Mouse (Mus musculus) megakaryocyte, embryonic 14.5 days (primary cell): Measurements from ENCODE around the gene Hexa.

Experiments
- FLI1 ChIP-seq: IDR thresholded peaks from 2 replicates; pipeline ENCODE4 v1.6.1; 2012; ENCODE audit warnings: low read length, inconsistent platforms, mixed read lengths
- GATA1 ChIP-seq: IDR thresholded peaks from 3 replicates; pipeline ENCODE4 v1.6.1; 2012; ENCODE audit warnings: mixed read lengths, low read length, inconsistent platforms, borderline replicate concordance

DNA sequence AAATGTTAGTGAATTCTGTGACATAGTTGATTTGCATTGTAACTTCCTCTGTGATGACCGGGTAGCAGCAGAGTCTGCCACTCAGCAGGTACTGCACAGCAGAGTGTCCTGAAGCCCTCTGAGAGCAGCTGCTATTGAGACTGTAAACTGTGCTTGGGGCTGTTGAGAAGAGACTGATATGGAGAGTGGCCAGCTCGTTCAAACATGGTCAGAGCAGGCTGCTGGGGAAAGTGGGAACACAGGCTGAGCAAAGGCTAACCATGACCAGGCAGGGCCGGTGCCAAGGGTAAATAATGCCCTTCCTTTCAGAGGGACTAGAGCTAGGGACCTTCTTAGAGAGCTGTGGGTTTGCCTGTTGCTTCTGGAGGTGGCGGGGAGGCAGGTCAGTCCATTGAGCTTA lies 14.4 kb downstream of the Hexa start:
- TF ChIP-seq GATA1 (no peak), FLI1 (no peak)
